Mouse (Mus musculus) E14TG2a.4 (cell line): ENCODE measurements around the gene Ino80.

Source experiments
- CTCF ChIP-seq: conservative IDR thresholded peaks from 2 replicates; pipeline ENCODE4 v1.5.1; 2014; ENCODE audit warnings: low read length
- NANOG ChIP-seq: IDR thresholded peaks from 2 replicates; pipeline ENCODE4 v1.6.1; 2014; ENCODE audit warnings: borderline replicate concordance, low read length, mixed read lengths
- POU5F1 ChIP-seq: IDR thresholded peaks from 2 replicates; pipeline ENCODE4 v1.6.1; 2014; ENCODE audit warnings: low read length, borderline replicate concordance

- TF ChIP-seq CTCF (no peak), POU5F1 (no peak), NANOG (peak; percentile 51)
Measured at GRCm38 (mm10) chr2:119463114-119463775, 14.2 kb downstream of the Ino80 start.
